Mouse (Mus musculus) stomach, embryonic 14.5 days (tissue): Measurements from ENCODE around the gene Rora. TPM values are rescaled to one million over a fixed set of nuclear protein-coding genes. Genes with fewer than 3 reads are reported as not detected.

Experiments used
- ATAC-seq: fragments of 200-750 bp; cut with Nextera tagmentation; 2 replicates; pipeline ENCODE4 v1.8.0; 2017; ENCODE audit warnings: low read depth, moderate TSS enrichment; ENCODE audit not compliant: insufficient number of reproducible peaks, insufficient read depth, low FRiP score
- H3K27ac ChIP-seq: fragments of 300-500 bp; sonication (generic); 2 replicates; pipeline ENCODE4 v1.5.1; 2014; ENCODE audit warnings: mild to moderate bottlenecking, low read length, moderate library complexity, mixed read lengths
- H3K27me3 ChIP-seq: fragments of 300-500 bp; sonication (generic); 2 replicates; pipeline ENCODE4 v1.6.1; 2014; ENCODE audit warnings: low read length, control low read depth, mixed read lengths; ENCODE audit not compliant: control insufficient read depth, insufficient read depth
- H3K36me3 ChIP-seq: fragments of 300-500 bp; sonication (generic); 2 replicates; pipeline ENCODE4 v1.6.1; 2014; ENCODE audit warnings: mild to moderate bottlenecking, control low read depth, low read length, moderate library complexity, mixed read lengths; ENCODE audit not compliant: control insufficient read depth, insufficient read depth
- H3K4me1 ChIP-seq: fragments of 300-500 bp; sonication (generic); 2 replicates; pipeline ENCODE4 v1.6.1; 2014; ENCODE audit warnings: low read length, control low read depth, mixed read lengths; ENCODE audit not compliant: control insufficient read depth, insufficient read depth
- H3K4me2 ChIP-seq: fragments of 300-500 bp; sonication (generic); replicated peaks from 2 replicates; pipeline ENCODE4 v1.6.1; 2014; ENCODE audit warnings: low read depth, low read length, control low read depth
- H3K4me3 ChIP-seq: fragments of 300-500 bp; sonication (generic); 2 replicates; pipeline ENCODE4 v1.5.1; 2014; ENCODE audit warnings: low read depth, low read length, control low read depth
- H3K9ac ChIP-seq: fragments of 300-500 bp; sonication (generic); replicated peaks from 2 replicates; pipeline ENCODE4 v1.6.1; 2014; ENCODE audit warnings: low read depth, mild to moderate bottlenecking, control low read depth, low read length, moderate library complexity, mixed read lengths
- H3K9me3 ChIP-seq: fragments of 300-500 bp; sonication (generic); 2 replicates; pipeline ENCODE4 v1.6.1; 2016; ENCODE audit warnings: low read depth, low read length, control low read depth; ENCODE audit not compliant: control insufficient read depth
- WGBS: fragments of 180-500 bp; shearing (Covaris S2); extraction: QIAGEN DNeasy Blood & Tissue Kit; methylation state at CpG from one replicate; pipeline ENCODE4 v1.1.7; 2014; 5-methylcytosine and 5-hydroxymethylcytosine counted together
- polyA plus RNA-seq: library from polyadenylated mRNA; unstranded; fragments of >200 nt; fragmentation: Nextera tagmentation; extraction: Ambion mirVana; gene quantifications from 2 replicates; pipeline ENCODE4 v1.2.1, GENCODE M21; 2014

Gene Rora
- polyA plus RNA-seq, 1 experiment from 2014 or later, result 7.1 TPM

DNA sequence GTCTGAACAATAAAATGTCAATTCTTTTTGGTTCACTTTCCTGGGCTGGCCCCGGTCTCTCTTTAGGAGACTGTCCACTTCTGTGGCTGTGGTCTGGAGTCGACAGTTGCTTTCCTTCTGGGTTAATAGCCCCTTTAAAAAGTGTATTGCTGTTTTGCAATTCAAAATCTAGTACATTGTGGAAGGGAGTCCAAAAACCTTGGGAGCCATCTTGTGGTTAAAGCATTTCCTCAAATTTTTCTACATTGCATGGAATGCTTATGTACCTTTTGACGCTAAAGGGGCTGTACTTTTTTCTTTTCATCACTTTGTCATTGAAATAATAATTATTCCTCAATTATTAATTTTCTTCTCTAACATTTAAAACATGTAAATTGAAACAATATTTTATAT is 667.0 kb downstream of the Rora start:
- Histone ChIP-seq H3K4me3 (no peak overlapping the region), H3K36me3 (no peaks in the 10 kb centered on the region), H3K9me3 (no peaks in the 10 kb centered on the region), H3K4me1 (no peaks in the 10 kb centered on the region), H3K27me3 (no peaks in the 10 kb centered on the region), H3K4me2 (no peak overlapping the region), H3K27ac (no peak overlapping the region), H3K9ac (no peak overlapping the region)
- no peak for ATAC-seq
- 61% methylated on average over 3 of the region's 3 CpGs for WGBS

DNA sequence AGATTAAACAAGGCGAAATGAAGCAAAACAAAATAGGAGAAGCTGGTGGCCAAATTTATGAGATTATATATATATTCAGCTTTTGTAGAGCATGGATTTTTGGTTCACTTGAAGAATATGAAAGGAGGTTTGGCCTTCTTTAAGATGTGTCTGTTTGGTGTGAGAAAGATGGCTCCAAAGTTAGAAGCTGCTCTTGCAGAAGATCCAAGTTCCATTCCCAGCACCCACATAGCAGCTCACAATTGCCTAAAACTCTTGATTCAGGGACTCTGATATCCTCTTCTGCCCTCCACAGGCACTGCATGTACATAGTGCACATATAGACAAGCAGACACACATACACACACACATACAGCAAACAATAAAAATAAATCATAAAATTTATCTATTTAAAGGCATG is 668.4 kb downstream of the Rora start:
- no peaks in the 10 kb centered on the region for H3K4me1 ChIP-seq
- H3K9ac ChIP-seq, result no peak overlapping the region
- no peak overlapping the region for H3K4me3 ChIP-seq
- no peak for ATAC-seq
- no peaks in the 10 kb centered on the region for H3K9me3 ChIP-seq
- WGBS, result 96% methylated on average over 1 of the region's 1 CpGs
- H3K36me3 ChIP-seq, result no peaks in the 10 kb centered on the region
- H3K4me2 ChIP-seq, result no peak overlapping the region
- no peak overlapping the region for H3K27ac ChIP-seq
- no peaks in the 10 kb centered on the region for H3K27me3 ChIP-seq

DNA sequence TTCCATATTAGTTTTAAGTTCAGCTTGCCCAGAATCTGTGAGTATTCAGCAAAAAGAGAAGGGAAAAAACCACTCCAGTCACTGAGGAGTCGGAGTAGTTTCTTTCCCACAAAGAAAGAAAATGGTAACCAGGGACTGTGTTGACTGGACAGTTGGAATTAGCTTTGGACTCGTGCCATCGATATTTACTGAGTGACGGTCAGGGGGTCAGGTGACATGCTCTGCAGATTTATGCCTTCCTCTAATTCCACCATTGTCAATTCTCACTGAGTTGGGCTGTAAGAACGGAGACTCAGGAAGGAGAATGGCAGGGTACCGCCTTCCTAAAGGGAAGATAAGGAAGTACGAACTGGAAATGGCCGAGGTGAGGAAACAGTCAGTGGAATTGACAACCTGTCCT is 670.2 kb downstream of the Rora start:
- Histone ChIP-seq H3K27ac (no peak overlapping the region), H3K9me3 (no peaks in the 10 kb centered on the region), H3K36me3 (no peaks in the 10 kb centered on the region), H3K9ac (no peak overlapping the region), H3K4me2 (no peak overlapping the region), H3K4me3 (no peak overlapping the region), H3K4me1 (no peaks in the 10 kb centered on the region), H3K27me3 (no peaks in the 10 kb centered on the region)
- WGBS, result 62% methylated on average over 8 of the region's 8 CpGs
- no peak for ATAC-seq

DNA sequence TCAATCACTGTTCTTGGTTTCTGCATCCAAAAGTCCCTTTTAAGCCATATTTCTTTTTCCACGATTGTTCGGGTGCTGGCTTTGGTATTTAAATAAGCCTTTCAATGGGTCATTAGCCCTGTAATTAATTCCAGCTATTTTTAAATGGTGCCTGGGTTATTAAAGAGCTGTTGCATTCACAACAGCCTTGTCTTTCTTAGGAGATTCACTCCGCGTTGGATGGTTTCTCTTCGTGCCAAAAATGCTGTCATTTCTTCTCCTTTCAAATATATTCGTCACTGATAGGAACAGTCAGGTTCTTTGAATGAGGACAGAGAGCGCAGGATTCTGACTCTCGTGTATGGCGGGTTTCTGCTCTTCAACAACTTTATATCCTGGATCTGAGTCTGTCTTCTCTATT is 673.5 kb downstream of the Rora start:
- 80% methylated on average over 9 of the region's 9 CpGs for WGBS
- H3K27ac ChIP-seq, result no peak overlapping the region
- H3K4me1 ChIP-seq, result no peaks in the 10 kb centered on the region
- H3K4me3 ChIP-seq, result no peak overlapping the region
- no peaks in the 10 kb centered on the region for H3K36me3 ChIP-seq
- H3K27me3 ChIP-seq, result no peaks in the 10 kb centered on the region
- no peak for ATAC-seq
- no peaks in the 10 kb centered on the region for H3K9me3 ChIP-seq
- H3K4me2 ChIP-seq, result no peak overlapping the region
- no peak overlapping the region for H3K9ac ChIP-seq

DNA sequence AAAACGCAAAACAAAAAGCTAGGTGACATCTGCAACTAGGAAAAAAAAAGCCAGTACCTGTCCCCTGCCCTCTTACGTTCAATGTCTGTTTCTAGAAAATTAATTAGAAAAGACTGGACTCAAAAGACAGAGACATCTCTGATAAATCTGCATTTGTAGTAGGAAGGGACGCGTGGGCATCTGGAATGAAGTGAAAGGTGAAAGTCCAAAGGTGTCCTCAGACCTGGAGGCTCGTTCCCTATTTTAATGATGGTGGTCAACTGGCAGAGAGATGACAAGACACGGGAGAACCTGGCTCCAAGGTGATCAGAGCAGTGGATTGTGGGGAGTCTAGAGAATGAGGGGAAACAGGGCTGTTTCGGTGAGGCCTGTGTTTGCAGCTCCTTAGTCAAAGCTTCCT is 674.0 kb downstream of the Rora start:
- no peak overlapping the region for H3K27ac ChIP-seq
- H3K4me1 ChIP-seq, result no peaks in the 10 kb centered on the region
- no peaks in the 10 kb centered on the region for H3K27me3 ChIP-seq
- H3K4me2 ChIP-seq, result no peak overlapping the region
- no peaks in the 10 kb centered on the region for H3K36me3 ChIP-seq
- 89% methylated on average over 7 of the region's 7 CpGs for WGBS
- H3K4me3 ChIP-seq, result no peak overlapping the region
- ATAC-seq, result no peak
- H3K9ac ChIP-seq, result no peak overlapping the region
- H3K9me3 ChIP-seq, result no peaks in the 10 kb centered on the region

DNA sequence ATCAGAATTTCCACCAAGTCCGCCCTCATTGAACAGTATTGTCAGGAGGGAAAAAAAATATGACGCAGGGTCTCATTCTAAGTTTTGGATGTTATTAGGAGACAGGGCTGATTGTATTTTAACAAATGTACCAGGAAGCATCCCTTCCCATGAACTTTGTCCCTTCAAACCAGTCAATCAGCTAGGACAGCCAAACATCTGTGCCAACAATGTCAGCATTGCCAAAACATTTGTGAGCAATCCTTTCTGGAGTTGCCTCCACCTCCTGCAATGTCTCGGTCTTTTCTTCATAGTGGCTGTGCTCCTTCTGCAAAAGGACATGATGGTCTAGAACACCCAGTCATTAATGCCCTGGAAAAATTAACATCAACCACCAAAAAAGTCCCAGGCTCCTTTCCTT is 678.2 kb downstream of the Rora start:
- 88% methylated on average over 3 of the region's 3 CpGs for WGBS
- Histone ChIP-seq H3K9ac (no peak overlapping the region), H3K4me2 (no peak overlapping the region), H3K9me3 (no peaks in the 10 kb centered on the region), H3K27me3 (no peaks in the 10 kb centered on the region), H3K4me1 (peaks cover 8% of the 10 kb centered on the region; the same call in 1 of the 2 replicates), H3K4me3 (no peak overlapping the region), H3K27ac (no peak overlapping the region), H3K36me3 (no peaks in the 10 kb centered on the region)
- ATAC-seq, result no peak

DNA sequence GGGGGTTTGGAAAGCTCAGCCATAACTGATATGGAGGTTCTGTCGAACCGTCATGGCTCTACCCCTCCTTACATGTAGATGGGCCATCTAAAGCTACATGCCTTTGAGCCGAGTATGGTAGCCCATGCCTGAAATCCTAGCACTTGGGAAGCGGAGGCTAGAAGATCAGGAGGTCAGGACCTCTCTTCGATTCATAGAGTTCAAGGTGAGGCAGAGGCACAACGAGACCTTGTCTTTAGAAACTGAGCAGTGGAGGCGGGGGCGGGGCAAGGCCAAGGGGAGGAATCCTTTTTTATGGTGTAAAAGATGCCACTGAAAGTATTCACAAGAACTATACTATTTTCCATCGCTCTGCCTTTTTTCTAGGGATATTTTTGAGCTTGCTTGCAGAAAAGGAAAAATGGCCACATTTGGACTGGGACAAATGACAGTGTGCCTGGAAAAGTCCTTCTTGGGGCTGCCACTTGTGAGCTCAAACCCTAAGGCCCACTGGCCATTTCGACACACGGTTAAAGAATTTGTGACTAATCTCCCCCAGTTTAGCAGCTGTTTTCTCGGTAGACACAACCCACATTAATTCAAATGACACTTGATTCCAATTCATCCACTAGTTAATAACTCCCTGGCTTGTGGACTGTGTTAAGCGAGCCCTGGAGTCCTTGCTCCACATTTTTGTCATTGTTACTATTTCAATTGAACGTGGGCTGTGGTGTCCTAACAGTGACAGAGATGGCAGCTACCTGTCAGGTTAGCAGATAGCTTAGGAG is 679.4 kb downstream of the Rora start:
- 75% methylated on average over 14 of the region's 14 CpGs for WGBS
- no peak for ATAC-seq
- Histone ChIP-seq H3K27me3 (no peaks in the 10 kb centered on the region), H3K4me2 (no peak overlapping the region), H3K4me1 (peaks cover 8% of the 10 kb centered on the region; the same call in 1 of the 2 replicates), H3K27ac (no peak overlapping the region), H3K9ac (no peak overlapping the region), H3K4me3 (no peak overlapping the region), H3K36me3 (no peaks in the 10 kb centered on the region), H3K9me3 (no peaks in the 10 kb centered on the region)

DNA sequence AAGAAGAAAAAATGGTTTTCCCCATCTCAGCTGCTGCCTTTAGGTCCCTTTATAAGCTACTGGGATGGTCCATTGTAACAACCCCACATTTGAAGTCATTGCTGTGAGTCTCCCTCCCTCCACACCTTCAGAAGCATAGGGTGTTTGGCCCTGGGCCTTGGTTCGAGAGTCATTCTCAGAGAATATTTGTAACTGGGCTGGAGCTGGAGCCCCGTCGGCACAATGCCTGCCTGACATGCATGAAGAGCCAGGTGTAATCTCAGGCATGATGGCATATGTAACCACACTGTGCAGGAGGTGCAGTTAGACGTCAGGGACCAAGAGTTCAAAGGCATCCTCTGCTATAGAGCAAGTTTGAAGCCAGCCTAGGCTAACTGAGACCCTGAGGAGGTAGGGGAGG is 680.1 kb downstream of the Rora start:
- H3K9ac ChIP-seq, result no peak overlapping the region
- no peaks in the 10 kb centered on the region for H3K27me3 ChIP-seq
- H3K4me1 ChIP-seq, result peaks cover 8% of the 10 kb centered on the region; the same call in 1 of the 2 replicates
- ATAC-seq, result no peak
- no peaks in the 10 kb centered on the region for H3K9me3 ChIP-seq
- peak overlapping the region; percentile 48; the same call in 1 of the 2 replicates for H3K27ac ChIP-seq
- no peak overlapping the region for H3K4me3 ChIP-seq
- 74% methylated on average over 4 of the region's 4 CpGs for WGBS
- H3K36me3 ChIP-seq, result no peaks in the 10 kb centered on the region
- H3K4me2 ChIP-seq, result no peak overlapping the region

DNA sequence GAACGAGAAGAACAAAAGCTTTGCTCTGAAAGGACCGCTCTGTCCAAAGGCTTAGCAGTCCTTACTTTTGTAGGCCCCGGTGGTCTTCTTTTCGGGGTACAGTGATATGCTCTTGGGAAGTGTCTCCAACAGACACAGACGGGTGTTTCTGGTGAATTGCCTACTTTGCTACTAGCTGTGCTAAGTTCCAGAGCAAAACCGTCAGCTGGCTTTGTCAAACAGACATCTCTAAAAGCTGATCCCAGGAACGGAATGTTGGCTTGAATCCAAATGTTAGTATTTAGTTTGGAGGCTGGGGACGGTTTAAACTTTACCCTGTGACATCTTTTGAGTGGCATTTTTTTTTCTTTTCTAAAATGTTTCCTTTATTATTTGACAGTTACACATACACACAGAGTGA is 680.5 kb downstream of the Rora start:
- Histone ChIP-seq H3K27me3 (no peaks in the 10 kb centered on the region), H3K9me3 (no peaks in the 10 kb centered on the region), H3K9ac (no peak overlapping the region), H3K27ac (peak overlapping the region; percentile 48; the same call in 1 of the 2 replicates), H3K4me1 (peaks cover 8% of the 10 kb centered on the region; the same call in 1 of the 2 replicates), H3K4me3 (no peak overlapping the region), H3K36me3 (no peaks in the 10 kb centered on the region), H3K4me2 (no peak overlapping the region)
- ATAC-seq, result no peak
- WGBS, result 40% methylated on average over 8 of the region's 8 CpGs
